Mouse (Mus musculus) G1E (cell line): ENCODE measurements around the gene Gpr157.

Source experiments
- CTCF ChIP-seq: IDR thresholded peaks from 2 replicates; pipeline ENCODE4 v1.5.1; 2012; ENCODE audit warnings: low read depth, low read length, inconsistent platforms, mixed read lengths
- GATA1 ChIP-seq: IDR thresholded peaks from 2 replicates; pipeline ENCODE4 v1.6.1; 2012; ENCODE audit warnings: borderline replicate concordance, low read length, inconsistent platforms, mixed read lengths
- GATA2 ChIP-seq: IDR thresholded peaks from 2 replicates; pipeline ENCODE4 v1.6.1; 2012; ENCODE audit warnings: low read depth, low read length, inconsistent platforms, borderline replicate concordance
- POLR2AphosphoS5 ChIP-seq: IDR thresholded peaks from 2 replicates; pipeline ENCODE4 v1.6.1; 2012; ENCODE audit warnings: low read depth, low read length, inconsistent platforms; ENCODE audit not compliant: insufficient replicate concordance
- TAL1 ChIP-seq: conservative IDR thresholded peaks from 2 replicates; pipeline ENCODE4 v1.6.1; 2012; ENCODE audit warnings: low read depth, low read length, inconsistent platforms, mixed read lengths

GRCm38 (mm10) chr4:150097847-150098246 is 10.7 kb downstream of the Gpr157 start:
- TF ChIP-seq CTCF (no peak), GATA1 (no peak), TAL1 (no peak), POLR2AphosphoS5 (no peak), GATA2 (no peak)
